Mouse (Mus musculus): ENCODE measurements around the gene Fbxo39. TPM values are rescaled to one million over a fixed set of nuclear protein-coding genes. Genes with fewer than 3 reads are reported as not detected.

Fbxo39 gene
- total and polyA plus RNA-seq, 2 experiments from 2014 or later = not detected

DNA sequence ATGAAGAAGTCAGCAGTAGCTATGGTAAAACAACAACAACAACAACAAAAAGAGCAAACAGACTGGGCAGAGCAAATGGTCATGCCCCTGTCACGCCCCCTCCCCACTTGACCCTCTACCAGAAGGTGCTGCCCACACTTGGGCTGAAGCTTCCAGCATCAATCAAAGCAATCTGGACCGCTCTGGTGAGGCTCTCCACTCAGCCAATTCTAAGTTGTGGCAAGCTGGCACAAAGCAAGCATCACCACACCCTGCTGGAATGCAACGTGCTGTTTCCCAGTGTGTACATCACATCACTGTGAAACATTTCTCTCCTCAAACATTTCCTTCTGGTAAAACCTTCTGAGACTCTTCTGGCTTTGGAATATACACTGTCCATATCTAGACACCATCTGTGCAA is 40.9 kb upstream of the Fbxo39 start:
- H3K9me3 ChIP-seq (replicated peaks; ENCODE audit: control insufficient read depth, low read length) = no peaks in the 10 kb centered on the region
- no peak overlapping the region for H3K4me3 ChIP-seq (ENCODE audit: low read depth, low read length)
- H3K36me3 ChIP-seq (replicated peaks; ENCODE audit: control insufficient read depth, insufficient read depth, low read length) = no peaks in the 10 kb centered on the region
- peaks cover 6% of the 10 kb centered on the region; the same call in 1 of the 2 replicates for H3K4me1 ChIP-seq (ENCODE audit: control insufficient read depth, insufficient read depth)
- WGBS = 61% methylated on average over 3 of the region's 3 CpGs
- DNase-seq (ENCODE audit: low spot score) = no peak
- no peak overlapping the region for H3K9ac ChIP-seq (replicated peaks; ENCODE audit: low read depth, low read length)
- H3K4me2 ChIP-seq (ENCODE audit: low read depth, low read length) = no peak overlapping the region
- no peak for ATAC-seq (ENCODE audit: insufficient read depth, low read depth)
- no peak overlapping the region for H3K27ac ChIP-seq (ENCODE audit: low read depth)
- no peak for TF ChIP-seq EP300 (IDR thresholded peaks at IDR 0.05; ENCODE audit: low read depth)
- no peak for TF ChIP-seq CTCF (IDR thresholded peaks at IDR 0.05; ENCODE audit: low read depth)
- no peaks in the 10 kb centered on the region for H3K27me3 ChIP-seq (ENCODE audit: control insufficient read depth, insufficient read depth, low read length)

DNA sequence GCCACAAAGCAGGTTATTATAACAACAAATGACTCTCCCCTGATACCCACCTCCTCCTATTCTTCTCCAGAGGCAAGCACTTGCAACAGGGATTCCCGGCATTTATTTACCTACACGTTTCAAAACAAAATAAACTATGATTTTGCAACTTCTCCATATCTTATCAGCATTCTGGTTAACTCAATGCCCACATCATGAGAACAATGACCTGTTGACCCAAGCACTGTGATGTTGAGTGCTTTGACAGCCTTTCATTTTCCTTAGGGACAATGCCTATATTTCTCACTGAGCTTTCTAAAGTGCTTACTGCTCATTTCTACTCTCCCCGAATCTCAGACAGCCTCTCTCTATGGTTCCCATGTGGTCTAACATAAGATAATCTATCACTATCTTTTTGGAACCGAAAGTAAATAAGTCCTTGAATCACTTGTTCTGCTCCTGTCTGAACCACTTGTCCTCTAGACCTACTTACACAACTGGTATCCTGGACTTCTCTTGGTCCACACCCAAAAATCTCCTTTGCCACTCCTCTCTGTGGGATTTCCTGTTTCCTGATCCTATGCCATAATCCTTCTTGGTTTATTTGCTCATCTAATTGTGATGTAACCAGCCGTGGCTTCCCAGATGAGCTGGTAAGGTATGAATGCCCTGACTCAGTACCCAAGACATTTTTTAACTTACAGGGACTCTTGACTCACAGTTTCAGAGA is 32.9 kb upstream of the Fbxo39 start:
- TF ChIP-seq CTCF (IDR thresholded peaks at IDR 0.05; ENCODE audit: low read depth) = no peak
- WGBS = 71% methylated on average over 5 of the region's 5 CpGs
- Histone ChIP-seq H3K9me3 (replicated peaks; ENCODE audit: control insufficient read depth, low read length) (no peaks in the 10 kb centered on the region), H3K4me1 (ENCODE audit: control insufficient read depth, insufficient read depth) (no peaks in the 10 kb centered on the region), H3K27ac (ENCODE audit: low read depth) (no peak overlapping the region), H3K27me3 (ENCODE audit: control insufficient read depth, insufficient read depth, low read length) (no peaks in the 10 kb centered on the region), H3K4me3 (ENCODE audit: low read depth, low read length) (no peak overlapping the region), H3K36me3 (replicated peaks; ENCODE audit: control insufficient read depth, insufficient read depth, low read length) (no peaks in the 10 kb centered on the region), H3K9ac (replicated peaks; ENCODE audit: low read depth, low read length) (no peak overlapping the region), H3K4me2 (ENCODE audit: low read depth, low read length) (no peak overlapping the region)
- no peak for DNase-seq (ENCODE audit: low spot score)
- no peak for ATAC-seq (ENCODE audit: insufficient read depth, low read depth)

DNA sequence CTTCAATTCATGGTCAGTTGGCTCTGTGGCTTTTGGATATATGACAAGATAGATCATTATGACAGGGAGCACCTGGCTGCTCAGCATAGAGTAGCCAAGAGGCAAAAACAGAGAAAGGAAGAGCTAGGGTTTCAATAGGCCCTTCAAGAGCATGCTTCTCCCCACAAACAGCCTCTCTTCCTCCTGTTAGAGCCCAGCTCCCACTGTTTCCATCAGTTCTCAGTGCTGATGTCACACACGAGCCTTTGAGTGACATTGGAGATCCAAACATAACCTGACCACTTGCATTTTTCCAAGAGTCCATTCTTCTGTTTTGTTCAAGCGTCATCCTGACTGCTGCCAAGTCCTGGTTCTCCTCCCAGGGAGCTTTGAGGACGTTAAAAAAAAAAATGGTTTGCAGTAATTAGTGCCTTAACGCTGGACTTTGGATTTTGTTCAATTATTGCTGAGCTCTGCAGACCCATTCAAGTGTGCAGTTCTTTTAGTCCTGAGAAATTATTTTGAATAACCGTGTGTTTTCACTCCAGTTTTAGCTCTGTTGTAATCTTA is 32.3 kb upstream of the Fbxo39 start:
- Histone ChIP-seq H3K36me3 (replicated peaks; ENCODE audit: control insufficient read depth, insufficient read depth, low read length) (no peaks in the 10 kb centered on the region), H3K27ac (ENCODE audit: low read depth) (no peak overlapping the region), H3K9me3 (replicated peaks; ENCODE audit: control insufficient read depth, low read length) (no peaks in the 10 kb centered on the region), H3K4me1 (ENCODE audit: control insufficient read depth, insufficient read depth) (no peaks in the 10 kb centered on the region), H3K27me3 (ENCODE audit: control insufficient read depth, insufficient read depth, low read length) (no peaks in the 10 kb centered on the region), H3K4me3 (ENCODE audit: low read depth, low read length) (no peak overlapping the region), H3K9ac (replicated peaks; ENCODE audit: low read depth, low read length) (no peak overlapping the region), H3K4me2 (ENCODE audit: low read depth, low read length) (no peak overlapping the region)
- DNase-seq (ENCODE audit: low spot score) (no peak), ATAC-seq (ENCODE audit: insufficient read depth, low read depth) (no peak)
- TF ChIP-seq EP300 (IDR thresholded peaks at IDR 0.05; ENCODE audit: low read depth) = no peak
- TF ChIP-seq CTCF (IDR thresholded peaks at IDR 0.05; ENCODE audit: low read depth) = no peak
- 51% methylated on average over 5 of the region's 5 CpGs for WGBS

DNA sequence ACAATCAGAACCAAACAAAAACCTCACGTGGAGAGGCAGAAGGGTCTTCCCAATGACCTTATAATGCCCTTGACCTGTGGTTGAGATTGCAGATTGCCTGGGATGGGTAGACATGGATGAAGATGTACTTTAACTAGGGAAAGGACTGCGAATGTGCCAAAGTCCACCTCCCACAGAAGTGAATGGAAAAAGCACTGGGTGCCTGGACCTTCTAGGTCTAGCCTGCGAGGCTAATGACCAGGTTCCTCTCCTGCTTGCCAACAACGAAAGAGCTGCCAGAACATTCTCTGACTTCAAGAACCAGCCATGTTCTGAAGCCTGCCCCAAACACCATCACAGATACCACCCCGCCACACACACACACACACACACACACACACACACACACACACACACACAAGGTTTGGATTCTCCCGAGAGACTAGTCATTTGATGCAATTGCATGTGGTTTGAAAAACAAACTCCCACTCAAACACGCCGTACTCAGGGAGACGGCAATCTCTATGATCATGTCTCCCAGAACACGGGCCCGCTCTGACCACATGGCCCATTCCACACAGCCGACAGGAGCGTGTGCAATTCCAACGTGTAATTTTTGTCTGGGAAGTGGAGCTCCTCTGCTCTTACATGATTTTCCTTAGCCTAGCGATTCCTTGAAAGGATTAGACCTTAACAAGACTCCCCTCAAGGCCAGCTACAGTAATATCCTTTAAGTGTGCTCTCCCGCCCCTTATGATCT is 30.6 kb upstream of the Fbxo39 start:
- Histone ChIP-seq H3K27me3 (ENCODE audit: control insufficient read depth, insufficient read depth, low read length) (no peaks in the 10 kb centered on the region), H3K4me1 (ENCODE audit: control insufficient read depth, insufficient read depth) (no peaks in the 10 kb centered on the region), H3K27ac (ENCODE audit: low read depth) (no peak overlapping the region), H3K36me3 (replicated peaks; ENCODE audit: control insufficient read depth, insufficient read depth, low read length) (no peaks in the 10 kb centered on the region), H3K9ac (replicated peaks; ENCODE audit: low read depth, low read length) (no peak overlapping the region), H3K9me3 (replicated peaks; ENCODE audit: control insufficient read depth, low read length) (no peaks in the 10 kb centered on the region), H3K4me3 (ENCODE audit: low read depth, low read length) (no peak overlapping the region), H3K4me2 (ENCODE audit: low read depth, low read length) (no peak overlapping the region)
- no peak for ATAC-seq (ENCODE audit: insufficient read depth, low read depth)
- no peak for DNase-seq (ENCODE audit: low spot score)
- 83% methylated on average over 16 of the region's 16 CpGs for WGBS
- TF ChIP-seq CTCF (IDR thresholded peaks at IDR 0.05; ENCODE audit: low read depth) (no peak), EP300 (IDR thresholded peaks at IDR 0.05; ENCODE audit: low read depth) (no peak)

DNA sequence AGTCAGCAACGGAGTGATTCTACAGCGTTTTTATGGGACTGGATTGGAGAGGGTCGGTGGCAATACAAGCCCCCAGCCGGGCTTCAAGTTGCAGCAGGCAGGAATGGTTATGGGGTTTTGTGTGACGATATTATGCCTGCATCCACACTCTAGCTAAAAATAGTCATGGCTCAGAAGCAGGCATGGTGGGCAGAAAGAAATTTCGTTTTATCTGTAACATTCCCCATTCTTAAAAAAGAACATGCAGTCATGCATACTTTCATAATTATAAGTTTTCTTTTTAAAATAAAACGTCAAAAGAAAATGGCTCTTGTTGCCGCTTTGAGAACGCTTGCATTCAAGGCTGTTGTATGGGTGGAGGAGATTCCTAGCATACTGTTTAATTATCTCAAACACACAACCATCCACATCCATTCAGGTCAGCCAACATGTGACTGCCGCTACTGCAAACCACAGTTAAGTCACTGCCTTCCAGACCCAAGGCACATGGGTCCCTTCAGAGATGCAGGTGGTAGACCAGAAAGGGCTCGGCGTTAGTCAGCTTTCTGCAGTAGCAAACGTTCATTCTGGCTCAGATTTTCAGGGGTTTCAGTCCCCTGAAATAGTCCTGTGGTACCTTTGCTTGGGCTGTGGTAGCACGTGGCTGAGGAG is 29.6 kb upstream of the Fbxo39 start:
- Histone ChIP-seq H3K27me3 (ENCODE audit: control insufficient read depth, insufficient read depth, low read length) (no peaks in the 10 kb centered on the region), H3K9ac (replicated peaks; ENCODE audit: low read depth, low read length) (no peak overlapping the region), H3K9me3 (replicated peaks; ENCODE audit: control insufficient read depth, low read length) (no peaks in the 10 kb centered on the region), H3K4me2 (ENCODE audit: low read depth, low read length) (no peak overlapping the region), H3K27ac (ENCODE audit: low read depth) (no peak overlapping the region), H3K4me3 (ENCODE audit: low read depth, low read length) (no peak overlapping the region), H3K4me1 (ENCODE audit: control insufficient read depth, insufficient read depth) (no peaks in the 10 kb centered on the region), H3K36me3 (replicated peaks; ENCODE audit: control insufficient read depth, insufficient read depth, low read length) (no peaks in the 10 kb centered on the region)
- TF ChIP-seq EP300 (IDR thresholded peaks at IDR 0.05; ENCODE audit: low read depth) = no peak
- no peak for TF ChIP-seq CTCF (IDR thresholded peaks at IDR 0.05; ENCODE audit: low read depth)
- no peak for ATAC-seq (ENCODE audit: insufficient read depth, low read depth)
- WGBS = 56% methylated on average over 14 of the region's 14 CpGs
- DNase-seq (ENCODE audit: low spot score) = no peak
